Mouse (Mus musculus) embryonic facial prominence, embryonic 13.5 days (tissue): ENCODE results near the gene Aldh16a1. TPM values are rescaled to one million over a fixed set of nuclear protein-coding genes. Genes with fewer than 3 reads are reported as not detected.

Experiments used
- ATAC-seq: fragments of 200-750 bp; cut with Nextera tagmentation; 2 replicates; pipeline ENCODE4 v1.8.0; 2017; ENCODE audit warnings: low read depth; ENCODE audit not compliant: insufficient number of reproducible peaks, insufficient read depth, low FRiP score, low TSS enrichment
- H3K27ac ChIP-seq: fragments of 300-500 bp; sonication (generic); 2 replicates; pipeline ENCODE4 v1.5.1; 2015; ENCODE audit warnings: moderate library complexity, mild to moderate bottlenecking, inconsistent platforms
- H3K27me3 ChIP-seq: fragments of 300-500 bp; sonication (generic); 2 replicates; pipeline ENCODE4 v1.6.1; 2015; ENCODE audit warnings: mild to moderate bottlenecking, inconsistent platforms
- H3K36me3 ChIP-seq: fragments of 300-500 bp; sonication (generic); 2 replicates; pipeline ENCODE4 v1.6.1; 2015; ENCODE audit warnings: mild to moderate bottlenecking, inconsistent platforms
- H3K4me1 ChIP-seq: fragments of 300-500 bp; sonication (generic); 2 replicates; pipeline ENCODE4 v1.6.1; 2015; ENCODE audit warnings: inconsistent platforms
- H3K4me2 ChIP-seq: fragments of 300-500 bp; sonication (generic); 2 replicates; pipeline ENCODE4 v1.6.1; 2015; ENCODE audit warnings: moderate library complexity, mild to moderate bottlenecking, inconsistent platforms
- H3K4me3 ChIP-seq: fragments of 300-500 bp; sonication (generic); 2 replicates; pipeline ENCODE4 v1.5.1; 2015; ENCODE audit warnings: mild to moderate bottlenecking, inconsistent platforms
- H3K9ac ChIP-seq: fragments of 300-500 bp; sonication (generic); 2 replicates; pipeline ENCODE4 v1.6.1; 2015; ENCODE audit warnings: mild to moderate bottlenecking, inconsistent platforms
- H3K9me3 ChIP-seq: fragments of 300-500 bp; sonication (generic); 2 replicates; pipeline ENCODE4 v1.6.1; 2016; ENCODE audit warnings: inconsistent platforms
- WGBS: fragments of 180-500 bp; shearing (Covaris S2); methylation state at CpG from one replicate; pipeline ENCODE4 v1.1.7; 2015; ENCODE audit warnings: mixed read lengths; 5-methylcytosine and 5-hydroxymethylcytosine counted together
- microRNA counts: library from miRNA; unstranded; fragments of <30 nt; microRNA quantifications from one replicate; lab custom pipeline; 2016
- microRNA-seq: library from miRNA; unstranded; fragments of <30 nt; microRNA quantifications from one replicate; pipeline ENCODE4, GENCODE M21; 2016
- polyA plus RNA-seq: library from polyadenylated mRNA; unstranded; fragments of >200 nt; fragmentation: Nextera tagmentation; extraction: Ambion mirVana; gene quantifications from 2 replicates; pipeline ENCODE4 v1.2.1, GENCODE M21; 2015

The Aldh16a1 gene
- polyA plus RNA-seq, 1 experiment from 2014 or later: 52.0 TPM

DNA sequence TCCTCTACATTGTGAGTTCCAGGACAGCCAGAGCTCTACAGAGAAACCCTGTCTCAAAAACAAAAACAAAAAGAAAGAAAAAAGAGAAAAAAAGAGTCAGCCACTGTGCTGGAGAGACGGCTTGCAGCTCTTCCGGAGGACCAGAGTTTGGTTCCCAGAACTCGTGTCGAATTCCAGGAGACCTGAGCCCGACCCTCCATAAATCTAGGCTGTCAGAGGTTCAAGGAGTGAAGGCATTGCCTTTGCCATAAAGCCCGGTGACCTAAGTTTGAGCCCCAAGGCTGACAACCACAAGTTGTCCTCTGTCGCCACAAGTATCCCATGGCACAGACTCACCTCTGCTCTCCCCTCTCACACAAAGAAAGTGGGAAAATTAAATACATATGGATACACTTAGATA is 60.3 kb downstream of the Aldh16a1 start:
- H3K9ac ChIP-seq: no peak overlapping the region
- no peaks in the 10 kb centered on the region for H3K9me3 ChIP-seq
- no peak for ATAC-seq
- no peak overlapping the region for H3K4me3 ChIP-seq
- 24% methylated on average over 7 of the region's 7 CpGs for WGBS
- peaks cover 28% of the 10 kb centered on the region for H3K36me3 ChIP-seq
- no peaks in the 10 kb centered on the region for H3K27me3 ChIP-seq
- H3K4me2 ChIP-seq: peak overlapping the region; percentile 24; the same call in 1 of the 2 replicates
- H3K4me1 ChIP-seq: peaks cover 33% of the 10 kb centered on the region
- H3K27ac ChIP-seq: peak overlapping the region; percentile 89

DNA sequence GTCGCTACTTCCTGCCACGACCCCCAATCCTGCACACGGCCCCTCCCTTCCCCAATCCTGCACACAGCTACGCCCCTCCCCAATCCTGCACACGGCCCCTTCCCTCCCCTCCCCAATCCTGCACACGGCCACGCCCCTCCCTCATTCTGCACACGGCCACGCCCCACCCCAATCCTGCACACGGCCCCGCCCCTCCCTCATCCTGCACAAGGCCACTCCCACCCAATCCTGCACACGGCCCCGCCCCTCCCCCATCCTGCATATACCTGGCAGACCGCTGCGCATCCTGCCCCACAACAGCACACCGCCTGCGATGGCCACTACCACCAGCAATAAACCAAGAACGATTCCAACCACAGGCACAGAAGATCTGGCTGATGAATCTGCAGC is 60.9 kb downstream of the Aldh16a1 start:
- H3K36me3 ChIP-seq: peaks cover 27% of the 10 kb centered on the region
- H3K4me3 ChIP-seq: no peak overlapping the region
- peak overlapping the region; percentile 89 for H3K27ac ChIP-seq
- peaks cover 33% of the 10 kb centered on the region for H3K4me1 ChIP-seq
- H3K27me3 ChIP-seq: no peaks in the 10 kb centered on the region
- ATAC-seq: no peak
- no peak overlapping the region for H3K4me2 ChIP-seq
- no peak overlapping the region for H3K9ac ChIP-seq
- no peaks in the 10 kb centered on the region for H3K9me3 ChIP-seq
- 31% methylated on average over 18 of the region's 18 CpGs for WGBS

DNA sequence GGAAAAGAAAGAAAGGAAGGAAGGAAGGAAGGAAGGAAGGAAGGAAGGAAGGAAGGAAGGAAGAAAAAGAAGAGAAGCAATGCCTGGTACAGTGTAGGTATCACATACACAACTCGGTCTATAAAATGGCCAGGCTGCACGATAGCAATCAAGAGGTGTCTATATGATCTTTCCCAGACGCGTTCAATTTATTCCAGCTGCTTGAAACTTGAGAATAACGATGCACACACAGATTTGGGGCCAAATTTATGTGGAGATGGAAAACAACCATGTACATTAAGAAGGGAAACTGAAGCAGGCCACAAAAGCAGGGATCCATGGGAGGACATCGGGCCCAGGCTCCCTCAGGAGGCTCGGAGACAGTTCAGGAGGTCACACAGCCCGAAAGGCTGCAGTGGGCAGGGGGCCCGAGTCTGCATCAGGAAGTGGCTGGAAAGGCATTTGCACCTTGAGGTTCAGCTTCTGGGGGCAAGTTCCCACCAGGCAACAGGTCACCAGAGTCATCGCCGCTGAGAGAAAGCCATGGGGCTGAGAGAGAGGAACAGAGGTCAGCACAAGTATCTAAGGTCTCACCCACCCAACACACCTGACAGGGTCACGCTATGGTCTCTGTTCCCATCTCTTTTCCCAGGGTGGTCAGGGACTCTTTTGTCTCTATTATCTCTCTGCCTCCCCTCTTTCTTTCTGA is 61.4 kb downstream of the Aldh16a1 start:
- peak overlapping the region; percentile 89 for H3K27ac ChIP-seq
- no peak for ATAC-seq
- H3K4me3 ChIP-seq: 0 out of 2 replicates have a peak overlapping the region, but pooled peaks have one; percentile 16
- 25% methylated on average over 12 of the region's 12 CpGs for WGBS
- H3K27me3 ChIP-seq: no peaks in the 10 kb centered on the region
- peaks cover 32% of the 10 kb centered on the region for H3K36me3 ChIP-seq
- H3K9ac ChIP-seq: peak overlapping the region; percentile 41; the same call in 1 of the 2 replicates
- no peaks in the 10 kb centered on the region for H3K9me3 ChIP-seq
- peak overlapping the region; percentile 76 for H3K4me2 ChIP-seq
- H3K4me1 ChIP-seq: peaks cover 33% of the 10 kb centered on the region

DNA sequence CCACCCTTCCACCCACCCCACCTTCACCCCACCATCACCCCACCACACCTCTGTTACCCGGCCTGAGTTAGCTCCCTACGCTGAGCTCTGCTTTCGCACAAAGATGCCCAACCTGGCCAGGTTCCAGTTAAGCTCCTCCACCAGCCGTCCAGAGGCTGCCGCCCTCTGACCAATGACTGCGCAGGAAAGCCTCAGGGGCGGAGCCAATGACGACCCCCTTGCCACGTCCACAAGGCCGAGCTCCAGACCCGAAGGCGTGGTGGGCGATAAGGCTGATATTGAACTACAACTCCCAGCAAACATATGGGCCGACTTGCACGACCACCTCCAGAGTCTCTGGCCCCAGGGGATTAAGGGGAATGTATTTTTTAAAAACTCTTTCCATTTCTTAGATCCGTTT is 62.3 kb downstream of the Aldh16a1 start, which contains the start of gene Rcn3:
Rcn3 (minus strand) TSS at position 174 of the 400 bp plus-strand sequence.
- H3K27me3 ChIP-seq: no peaks in the 10 kb centered on the region
- H3K4me3 ChIP-seq: peak within 1 kb of the TSS; percentile 66
- peak within 1 kb of the TSS; percentile 76 for H3K4me2 ChIP-seq
- peak; percentile 88 for ATAC-seq
- no peaks in the 10 kb centered on the region for H3K9me3 ChIP-seq
- peaks cover 35% of the 10 kb centered on the region for H3K36me3 ChIP-seq
- WGBS: under 1% methylated on average over 16 of the region's 16 CpGs
- H3K4me1 ChIP-seq: peaks cover 33% of the 10 kb centered on the region
- peak within 1 kb of the TSS; percentile 89 for H3K27ac ChIP-seq
- H3K9ac ChIP-seq: peak within 1 kb of the TSS; percentile 88

DNA sequence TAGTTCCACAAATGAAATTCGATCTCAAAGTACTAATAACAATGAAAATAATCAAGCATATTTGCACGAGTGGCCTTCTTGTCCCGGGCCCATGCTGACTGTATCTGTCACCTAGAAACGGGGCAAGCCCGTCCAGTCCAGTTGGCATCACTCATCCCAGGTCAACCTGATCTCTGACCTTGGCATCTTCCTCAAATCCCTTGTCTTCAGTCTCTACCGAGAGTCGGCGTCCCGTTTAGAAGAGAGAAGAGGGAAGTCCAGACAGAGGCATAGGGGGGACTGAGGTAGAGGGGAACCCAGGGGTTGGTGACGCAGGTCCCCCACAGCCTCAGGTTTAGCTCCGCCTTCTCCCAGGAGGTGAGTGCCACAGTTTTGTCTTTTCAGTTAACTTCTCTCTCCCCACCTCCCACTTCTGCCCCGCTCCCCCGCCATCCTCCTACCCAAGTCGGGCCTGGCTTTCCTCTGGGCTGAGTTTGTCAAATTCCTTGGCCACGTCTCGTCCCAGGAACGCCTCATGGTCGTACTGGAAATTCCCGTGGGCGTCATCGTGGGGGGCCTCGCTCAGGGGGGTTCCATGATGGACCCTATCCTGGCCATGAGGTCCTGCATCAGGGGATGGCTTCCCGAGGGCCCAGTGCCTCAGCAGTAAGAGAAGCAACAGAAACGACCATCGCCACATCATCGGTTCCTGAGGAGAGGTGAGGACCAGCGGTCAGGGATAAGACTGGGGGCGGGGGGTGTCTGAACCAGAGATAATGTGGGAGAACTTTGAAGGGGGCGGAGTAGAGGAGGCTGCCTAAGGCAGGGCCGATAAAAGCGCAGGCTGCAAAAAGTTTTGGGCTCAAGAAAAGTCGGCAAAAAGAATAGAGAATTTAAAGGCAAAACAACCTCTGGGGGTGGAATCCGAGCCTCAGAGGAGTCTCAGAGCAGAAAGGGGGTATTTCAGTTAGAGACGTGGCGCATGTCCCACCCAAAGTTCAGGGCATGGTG is 63.1 kb downstream of the Aldh16a1 start:
- Histone ChIP-seq H3K4me1 (peaks cover 33% of the 10 kb centered on the region), H3K27me3 (no peaks in the 10 kb centered on the region), H3K9me3 (no peaks in the 10 kb centered on the region), H3K27ac (peak overlapping the region; percentile 89), H3K36me3 (peaks cover 38% of the 10 kb centered on the region), H3K4me2 (peak overlapping the region; percentile 76), H3K9ac (peak overlapping the region; percentile 88), H3K4me3 (peak overlapping the region; percentile 66)
- 0 out of 2 replicates have a peak, but pooled peaks have one; percentile 26 for ATAC-seq
- 10% methylated on average over 35 of the region's 35 CpGs for WGBS

MicroRNAs within 50 kb of the gene (microRNA counts, 519-probe panel; counts per million panel counts)
- microRNA mmu-miR-150 (lab: Ali Mortazavi, UCI): 2,740 counts per million, percentile 66 among the panel's probes with 10 or more counts

Small RNA genes lying within 50 kb of the gene (microRNA-seq; reads per million reads assigned to microRNA genes)
- gene Mir150 (12.4 reads per million, percentile 30 among the genes with 10 or more reads in this experiment), gene Mir5121 (12.2 reads per million, percentile 30 among the genes with 10 or more reads in this experiment), gene Mir7055 (not detected)

Other genes starting within 250 kb of the Aldh16a1 start
- gene Ap2a1, start 225.1 kb downstream of the Aldh16a1 start, polyA plus RNA-seq: 72.3 and 77.5 TPM in 2 replicates
- gene Tsks, start 211.4 kb downstream of the Aldh16a1 start, polyA plus RNA-seq: 0.25 and 0.26 TPM in 2 replicates
- 32.0 and 39.1 TPM in 2 replicates for gene Cpt1c, start 179.7 kb downstream of the Aldh16a1 start, polyA plus RNA-seq
- 534 and 684 TPM in 2 replicates for gene Prmt1, start 168.0 kb downstream of the Aldh16a1 start, polyA plus RNA-seq
- gene Irf3, start 156.9 kb downstream of the Aldh16a1 start, polyA plus RNA-seq: 92.0 and 99.7 TPM in 2 replicates
- gene Bcl2l12, start 155.9 kb downstream of the Aldh16a1 start, polyA plus RNA-seq: 73.6 and 83.2 TPM in 2 replicates
- gene Scaf1, start 138.2 kb downstream of the Aldh16a1 start, polyA plus RNA-seq: 38.6 and 40.2 TPM in 2 replicates
- gene Rras, start 136.6 kb downstream of the Aldh16a1 start, polyA plus RNA-seq: 19.7 and 23.3 TPM in 2 replicates
- 15.2 and 15.7 TPM in 2 replicates for gene Prr12, start 101.7 kb downstream of the Aldh16a1 start, polyA plus RNA-seq
- gene Nosip, start 92.2 kb downstream of the Aldh16a1 start, polyA plus RNA-seq: 64.7 and 66.6 TPM in 2 replicates
- 23.0 and 26.0 TPM in 2 replicates for gene Prrg2, start 91.9 kb downstream of the Aldh16a1 start, polyA plus RNA-seq
- 375 and 376 TPM in 2 replicates for gene Rcn3, start 62.4 kb downstream of the Aldh16a1 start, polyA plus RNA-seq
- 61.6 and 65.1 TPM in 2 replicates for gene Fcgrt, start 50.7 kb downstream of the Aldh16a1 start, polyA plus RNA-seq
- gene Rps11, start 30.1 kb downstream of the Aldh16a1 start, polyA plus RNA-seq: 1,651 and 1,760 TPM in 2 replicates
- gene Rpl13a, start 25.8 kb downstream of the Aldh16a1 start, polyA plus RNA-seq: 1,453 and 1,588 TPM in 2 replicates
- gene Gm45713, start 18.4 kb downstream of the Aldh16a1 start, polyA plus RNA-seq: 0.20 TPM in 1 of 2 replicates, not detected in the other
- gene Flt3l, start 18.2 kb downstream of the Aldh16a1 start, polyA plus RNA-seq: 1.3 and 1.7 TPM in 2 replicates
- gene Pih1d1, start 281 bp downstream of the Aldh16a1 start, polyA plus RNA-seq: 78.5 and 97.7 TPM in 2 replicates
- gene Slc17a7, start 9.4 kb upstream of the Aldh16a1 start, polyA plus RNA-seq: 0.18 and 0.22 TPM in 2 replicates
- 1.8 and 2.6 TPM in 2 replicates for gene Gfy, start 25.0 kb upstream of the Aldh16a1 start, polyA plus RNA-seq
- not detected in 2 replicates for gene Pth2, start 26.4 kb upstream of the Aldh16a1 start, polyA plus RNA-seq
- gene Ccdc155, start 50.3 kb upstream of the Aldh16a1 start, polyA plus RNA-seq: 0.53 and 1.2 TPM in 2 replicates
- gene Dkkl1, start 57.6 kb upstream of the Aldh16a1 start, polyA plus RNA-seq: 2.3 and 3.0 TPM in 2 replicates
- 221 and 233 TPM in 2 replicates for gene Tead2, start 61.2 kb upstream of the Aldh16a1 start, polyA plus RNA-seq
- 1.6 and 2.8 TPM in 2 replicates for gene Cd37, start 84.5 kb upstream of the Aldh16a1 start, polyA plus RNA-seq
- gene Slc6a16, start 86.5 kb upstream of the Aldh16a1 start, polyA plus RNA-seq: 0.17 and 0.29 TPM in 2 replicates
- not detected in 2 replicates for gene Slc6a21, start 122.9 kb upstream of the Aldh16a1 start, polyA plus RNA-seq
- gene Trpm4, start 179.2 kb upstream of the Aldh16a1 start, polyA plus RNA-seq: 17.8 and 23.8 TPM in 2 replicates
- 2.2 and 2.9 TPM in 2 replicates for gene Hrc, start 180.7 kb upstream of the Aldh16a1 start, polyA plus RNA-seq
- 6.6 and 8.2 TPM in 2 replicates for gene Ppfia3, start 212.4 kb upstream of the Aldh16a1 start, polyA plus RNA-seq
- gene Lin7b, start 216.0 kb upstream of the Aldh16a1 start, polyA plus RNA-seq: 1.6 and 2.7 TPM in 2 replicates
- 285 and 299 TPM in 2 replicates for gene Snrnp70, start 241.2 kb upstream of the Aldh16a1 start, polyA plus RNA-seq